Mouse (Mus musculus) hindbrain, embryonic 10.5 days (tissue): ENCODE measurements around the gene Gm10338. TPM values are rescaled to one million over a fixed set of nuclear protein-coding genes. Genes with fewer than 3 reads are reported as not detected.
"Not testable (repeated sequence)": the region's sequence is repeated elsewhere in the genome, so short reads cannot be mapped to it uniquely, and the experiment has no call there.

Source experiments
- DNase-seq: peaks from one replicate; pipeline ENCODE4 v3.0.0-alpha.2; 2017; ENCODE audit warnings: low spot score
- H3K27ac ChIP-seq: fragments of 300-500 bp; sonication (generic); 2 replicates; pipeline ENCODE4 v1.5.1; 2016; ENCODE audit warnings: mild to moderate bottlenecking, moderate library complexity
- H3K27me3 ChIP-seq: fragments of 300-500 bp; sonication (generic); 2 replicates; pipeline ENCODE4 v1.6.1; 2016; ENCODE audit warnings: mild to moderate bottlenecking; ENCODE audit not compliant: poor library complexity, insufficient read depth, severe bottlenecking
- H3K36me3 ChIP-seq: fragments of 300-500 bp; sonication (generic); 2 replicates; pipeline ENCODE4 v1.6.1; 2016; ENCODE audit warnings: mild to moderate bottlenecking, moderate library complexity
- H3K4me1 ChIP-seq: fragments of 300-500 bp; sonication (generic); replicated peaks from 2 replicates; pipeline ENCODE4 v1.6.1; 2016; ENCODE audit warnings: mild to moderate bottlenecking
- H3K4me3 ChIP-seq: fragments of 300-500 bp; sonication (generic); 2 replicates; pipeline ENCODE4 v1.5.1; 2016; ENCODE audit warnings: mild to moderate bottlenecking, moderate library complexity
- H3K9me3 ChIP-seq: fragments of 300-500 bp; sonication (generic); 2 replicates; pipeline ENCODE4 v1.6.1; 2016; ENCODE audit warnings: mild to moderate bottlenecking, moderate library complexity
- WGBS: fragments of 180-500 bp; shearing (Covaris S2); methylation state at CpG from one replicate; pipeline ENCODE4 v1.1.7; 2016; 5-methylcytosine and 5-hydroxymethylcytosine counted together
- polyA plus RNA-seq: library from polyadenylated mRNA; unstranded; fragments of >200 nt; fragmentation: Nextera tagmentation; extraction: Ambion mirVana; gene quantifications from 2 replicates; pipeline ENCODE4 v1.2.1, GENCODE M21; 2016

Gene Gm10338
- polyA plus RNA-seq = not detected in 2 replicates

DNA sequence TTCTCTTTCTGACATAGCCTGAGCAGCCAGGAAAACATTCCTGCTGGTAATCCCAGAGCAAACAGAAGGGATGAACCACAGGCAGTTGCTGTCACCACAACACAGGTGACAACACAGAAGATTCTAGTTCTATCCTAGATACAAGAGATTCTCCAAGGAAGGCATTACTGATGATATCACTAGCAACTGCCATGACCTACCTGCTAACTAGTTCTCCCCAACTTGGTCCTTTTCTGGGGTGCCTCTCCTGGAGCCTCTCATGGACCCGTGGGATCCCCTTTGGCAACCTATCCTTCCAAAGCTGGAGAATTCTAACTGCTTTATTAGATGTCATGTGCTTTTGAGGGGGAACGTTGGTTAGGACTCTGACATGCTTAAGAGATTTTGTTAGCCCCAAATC lies at the start of gene Gm10338:
Gene Gm10338 (minus strand): TSS at position 101 of the 400 bp plus-strand sequence.
- not testable (repeated sequence) for H3K9me3 ChIP-seq, H3K27ac ChIP-seq, DNase-seq, H3K4me3 ChIP-seq, H3K4me1 ChIP-seq, H3K27me3 ChIP-seq, H3K36me3 ChIP-seq
- WGBS = no CpG with 5 or more reads among the region's 2 CpGs

DNA sequence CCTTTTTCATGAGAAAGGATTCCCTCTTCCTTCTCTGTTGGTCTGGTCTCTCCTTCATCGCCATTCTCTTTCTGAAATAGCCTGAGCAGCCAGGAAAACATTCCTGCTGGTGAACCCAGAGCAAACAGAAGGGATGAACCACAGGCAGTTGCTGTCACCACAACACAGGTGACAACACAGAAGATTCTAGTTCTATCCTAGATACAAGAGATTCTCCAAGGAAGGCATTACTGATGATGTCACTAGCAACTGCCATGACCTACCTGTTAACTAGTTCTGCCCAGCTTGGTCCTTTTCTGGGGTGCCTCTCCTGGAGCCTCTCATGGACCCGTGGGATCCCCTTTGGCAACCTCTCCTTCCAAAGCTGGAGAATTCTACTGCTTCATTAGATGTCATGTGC lies 48.5 kb upstream of the Gm10338 start, which contains the start of gene Gm10128:
Gene Gm10128 (minus strand): TSS at position 101 of the 400 bp plus-strand sequence.
- not testable (repeated sequence) for H3K27me3 ChIP-seq, DNase-seq, H3K9me3 ChIP-seq, H3K4me1 ChIP-seq, H3K27ac ChIP-seq, H3K36me3 ChIP-seq, H3K4me3 ChIP-seq
- WGBS = no CpG with 5 or more reads among the region's 2 CpGs

DNA sequence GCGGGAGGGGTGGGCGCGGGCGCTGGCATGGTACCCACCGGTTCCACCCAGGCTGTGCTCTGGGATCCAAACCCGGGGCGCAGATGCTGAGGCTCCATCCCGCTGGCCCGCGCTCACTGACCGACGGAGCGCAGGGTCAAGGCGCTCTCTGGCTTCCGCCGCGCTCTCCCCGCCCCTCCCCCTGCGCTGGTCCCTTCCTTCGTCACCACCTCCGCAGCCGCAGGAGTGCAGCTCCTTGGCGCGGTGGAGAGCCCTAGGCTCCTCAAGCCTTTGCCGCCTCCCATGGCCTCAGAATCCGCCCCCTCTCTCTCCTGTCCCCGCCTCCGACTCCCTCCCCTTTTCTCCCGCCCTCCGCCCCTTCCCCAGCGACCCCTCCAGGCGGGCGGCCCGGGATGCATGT lies 27.0 kb downstream of the Gm10338 start, which contains the start of gene Gm3558:
Gene Gm3558 (minus strand): TSS at position 185 of the 400 bp plus-strand sequence.
- 20% methylated on average over 3 of the region's 34 CpGs for WGBS
- not testable (repeated sequence) for H3K9me3 ChIP-seq, H3K4me1 ChIP-seq, H3K36me3 ChIP-seq, DNase-seq, H3K27me3 ChIP-seq
- Histone ChIP-seq H3K4me3 (peak within 1 kb of the TSS; percentile 55), H3K27ac (peak within 1 kb of the TSS; percentile 53; the same call in 1 of the 2 replicates)

DNA sequence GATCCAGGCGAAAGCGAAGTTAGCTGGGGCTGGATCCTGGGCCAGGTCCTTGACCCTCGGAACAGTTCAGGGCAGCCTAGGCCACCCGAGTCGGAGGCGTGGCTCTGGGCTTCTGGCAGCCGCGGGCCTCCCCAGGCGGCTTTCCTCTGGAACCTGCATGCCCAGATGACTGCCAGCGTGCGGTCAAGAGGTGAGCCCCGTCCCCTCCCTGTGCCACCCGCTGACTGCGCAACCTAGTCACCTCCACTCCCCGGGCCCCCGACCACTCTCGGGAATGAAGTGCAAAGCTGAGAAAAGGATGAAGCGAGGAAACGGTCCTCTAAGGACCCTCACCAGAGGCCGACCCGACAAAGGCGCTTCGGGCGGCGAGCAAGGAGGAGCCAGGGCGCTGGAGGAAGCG lies 27.5 kb downstream of the Gm10338 start:
- not testable (repeated sequence) for H3K9me3 ChIP-seq, H3K36me3 ChIP-seq, H3K27me3 ChIP-seq, H3K4me1 ChIP-seq
- Histone ChIP-seq H3K4me3 (peak overlapping the region; percentile 55), H3K27ac (peak overlapping the region; percentile 53; the same call in 1 of the 2 replicates)
- WGBS = under 1% methylated on average over 21 of the region's 27 CpGs
- DNase-seq = peak; percentile 19

DNA sequence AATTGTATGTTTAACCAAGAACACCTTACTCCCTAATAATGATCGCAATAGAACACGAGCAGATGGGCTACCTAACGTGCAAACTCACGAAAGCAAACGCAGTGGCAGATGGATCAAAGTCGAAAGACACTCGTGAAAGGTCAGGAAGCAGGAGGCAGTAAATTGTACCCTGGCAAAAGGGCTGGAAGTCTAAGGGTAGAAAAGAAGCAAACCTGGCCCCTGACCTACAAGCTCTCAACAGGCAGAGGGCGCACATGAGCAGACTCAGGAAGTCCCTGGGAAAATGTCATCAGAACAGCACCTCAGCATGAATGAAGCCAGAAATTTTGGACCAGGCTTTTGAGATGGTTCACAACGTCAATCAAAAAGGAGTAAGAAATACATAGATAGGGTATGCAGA lies 28.1 kb downstream of the Gm10338 start:
- H3K27ac ChIP-seq, H3K27me3 ChIP-seq, H3K9me3 ChIP-seq, H3K4me1 ChIP-seq, DNase-seq, H3K4me3 ChIP-seq, H3K36me3 ChIP-seq: not testable (repeated sequence)
- WGBS = 8% methylated on average over 8 of the region's 9 CpGs

Other genes starting within 250 kb of the Gm10338 start
- gene Gm8374, start 230.5 kb downstream of the Gm10338 start, polyA plus RNA-seq = not detected in 2 replicates
- gene Gm3755, start 144.7 kb downstream of the Gm10338 start, polyA plus RNA-seq = not detected in 2 replicates
- gene Gm3752, start 111.8 kb downstream of the Gm10338 start, polyA plus RNA-seq = 1.6 and 1.9 TPM in 2 replicates
- gene Gm3558, start 27.0 kb downstream of the Gm10338 start, polyA plus RNA-seq = 0.95 and 0.98 TPM in 2 replicates
- gene Gm10128, start 48.4 kb upstream of the Gm10338 start, polyA plus RNA-seq = not detected in 2 replicates
- gene Gm26661, start 196.0 kb upstream of the Gm10338 start, polyA plus RNA-seq = not detected in 2 replicates
- 17.2 and 19.8 TPM in 2 replicates for gene Flnb, start 222.4 kb upstream of the Gm10338 start, polyA plus RNA-seq